Mouse (Mus musculus) liver, embryonic 13.5 days (tissue): ENCODE results near the gene Med25. TPM values are rescaled to one million over a fixed set of nuclear protein-coding genes. Genes with fewer than 3 reads are reported as not detected.

Source experiments
- microRNA counts: library from miRNA; unstranded; fragments of <30 nt; microRNA quantifications from one replicate; lab custom pipeline; 2016
- microRNA-seq: library from miRNA; unstranded; fragments of <30 nt; microRNA quantifications from one replicate; pipeline ENCODE4, GENCODE M21; 2016
- polyA plus RNA-seq: library from polyadenylated mRNA; unstranded; fragments of >200 nt; fragmentation: Nextera tagmentation; extraction: Ambion mirVana; gene quantifications from 2 replicates; pipeline ENCODE4 v1.2.1, GENCODE M21; 2015

Med25 gene
- polyA plus RNA-seq, 1 experiment from 2014 or later: 47.2 TPM

MicroRNA genes within 50 kb of the gene (microRNA counts, 519-probe panel; counts per million panel counts)
- 114 counts per million for microRNA mmu-miR-707 (lab: Ali Mortazavi, UCI)

Small RNA genes within 50 kb of the gene (microRNA-seq; reads per million reads assigned to microRNA genes)
- not detected for gene Mir707

Other genes starting within 250 kb of the Med25 start
- 0.12 and 0.31 TPM in 2 replicates for gene Myh14, start 221.9 kb downstream of the Med25 start, polyA plus RNA-seq
- gene Izumo2, start 184.0 kb downstream of the Med25 start, polyA plus RNA-seq: not detected in 2 replicates
- 30.0 and 30.8 TPM in 2 replicates for gene Vrk3, start 144.3 kb downstream of the Med25 start, polyA plus RNA-seq
- 0.99 and 1.1 TPM in 2 replicates for gene Zfp473, start 141.7 kb downstream of the Med25 start, polyA plus RNA-seq
- 60.8 and 68.9 TPM in 2 replicates for gene Nup62, start 76.6 kb downstream of the Med25 start, polyA plus RNA-seq
- 0.70 and 1.1 TPM in 2 replicates for gene Il4i1, start 76.3 kb downstream of the Med25 start, polyA plus RNA-seq
- 5.3 and 5.4 TPM in 2 replicates for gene Atf5, start 76.1 kb downstream of the Med25 start, polyA plus RNA-seq
- gene Akt1s1, start 43.7 kb downstream of the Med25 start, polyA plus RNA-seq: 32.0 and 32.1 TPM in 2 replicates
- 29.0 and 30.0 TPM in 2 replicates for gene Tbc1d17, start 43.6 kb downstream of the Med25 start, polyA plus RNA-seq
- gene Pnkp, start 35.6 kb downstream of the Med25 start, polyA plus RNA-seq: 22.8 and 24.2 TPM in 2 replicates
- 50.4 and 57.0 TPM in 2 replicates for gene Ptov1, start 22.9 kb downstream of the Med25 start, polyA plus RNA-seq
- gene Fuz, start 3.4 kb upstream of the Med25 start, polyA plus RNA-seq: 7.2 and 7.5 TPM in 2 replicates
- 69.5 and 82.4 TPM in 2 replicates for gene Ap2a1, start 36.8 kb upstream of the Med25 start, polyA plus RNA-seq
- 0.07 and 0.22 TPM in 2 replicates for gene Tsks, start 50.5 kb upstream of the Med25 start, polyA plus RNA-seq
- gene Cpt1c, start 82.1 kb upstream of the Med25 start, polyA plus RNA-seq: 1.9 and 2.3 TPM in 2 replicates
- 214 and 220 TPM in 2 replicates for gene Prmt1, start 93.9 kb upstream of the Med25 start, polyA plus RNA-seq
- gene Irf3, start 104.9 kb upstream of the Med25 start, polyA plus RNA-seq: 41.0 and 42.4 TPM in 2 replicates
- 18.2 and 20.1 TPM in 2 replicates for gene Bcl2l12, start 106.0 kb upstream of the Med25 start, polyA plus RNA-seq
- gene Scaf1, start 123.7 kb upstream of the Med25 start, polyA plus RNA-seq: 10.4 and 11.8 TPM in 2 replicates
- 14.4 and 15.0 TPM in 2 replicates for gene Rras, start 125.2 kb upstream of the Med25 start, polyA plus RNA-seq
- 1.7 and 2.2 TPM in 2 replicates for gene Prr12, start 160.2 kb upstream of the Med25 start, polyA plus RNA-seq
- 31.5 and 32.0 TPM in 2 replicates for gene Nosip, start 169.7 kb upstream of the Med25 start, polyA plus RNA-seq
- 7.1 and 7.8 TPM in 2 replicates for gene Prrg2, start 170.0 kb upstream of the Med25 start, polyA plus RNA-seq
- 35.6 and 38.7 TPM in 2 replicates for gene Rcn3, start 199.5 kb upstream of the Med25 start, polyA plus RNA-seq
- 29.2 and 31.9 TPM in 2 replicates for gene Fcgrt, start 211.1 kb upstream of the Med25 start, polyA plus RNA-seq
- gene Rps11, start 231.7 kb upstream of the Med25 start, polyA plus RNA-seq: 1,277 and 1,372 TPM in 2 replicates
- 972 and 1,063 TPM in 2 replicates for gene Rpl13a, start 236.0 kb upstream of the Med25 start, polyA plus RNA-seq
- gene Gm45713, start 243.5 kb upstream of the Med25 start, polyA plus RNA-seq: 0.12 and 0.37 TPM in 2 replicates
- gene Flt3l, start 243.7 kb upstream of the Med25 start, polyA plus RNA-seq: 4.5 and 5.4 TPM in 2 replicates